Comparison of ENCODE assay signal across 12 mouse cellular contexts in the genomic region with DNA sequence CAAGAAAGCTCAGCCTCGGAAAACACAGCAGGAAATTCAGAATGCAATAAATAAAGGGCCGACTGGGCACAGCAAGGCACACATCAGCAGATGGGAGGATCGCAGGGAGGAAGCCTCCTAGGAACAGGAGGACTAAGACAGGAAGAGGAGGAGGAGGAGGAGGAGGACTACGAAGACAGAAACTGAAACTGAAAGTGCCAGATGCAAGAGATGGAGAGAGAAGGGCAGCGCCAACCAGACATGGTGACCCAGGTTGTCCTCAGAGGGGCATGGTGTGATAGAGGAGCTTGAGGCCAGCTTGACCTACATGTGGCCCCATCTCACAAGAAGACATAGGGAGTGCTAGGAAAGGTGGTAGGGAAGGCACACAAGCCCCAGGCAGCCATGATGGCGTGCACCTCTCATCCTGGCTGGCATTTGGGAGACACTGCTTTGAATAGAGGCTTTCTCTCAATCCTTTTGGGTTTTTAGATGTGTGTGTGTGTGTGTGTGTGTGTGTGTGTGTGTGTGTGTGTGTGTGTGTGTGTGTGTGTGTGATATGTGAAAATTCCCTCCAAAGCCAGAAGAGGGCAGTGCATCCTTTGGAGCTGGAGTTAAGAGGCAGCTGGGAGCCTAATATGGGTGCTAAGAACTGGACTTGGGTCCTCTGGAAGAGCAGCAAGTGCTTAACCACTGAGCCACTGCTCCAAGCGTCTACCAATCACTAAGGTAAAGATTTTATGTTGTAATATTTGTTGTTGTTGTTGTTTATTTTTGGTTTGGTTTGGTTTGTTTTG. TPM values are rescaled to one million over a fixed set of nuclear protein-coding genes. Genes with fewer than 3 reads are reported as not detected.
DNase-seq lines count a peak whose midpoint lies in the region; ATAC-seq and TF ChIP-seq lines count a peak whose summit lies in the region.
"Had no signal": no experiment of that assay in that cellular context is flagged by ENCODE, and none has a peak within 500 bp of the region (broad histone marks: within the 10 kb centered on the region; RNA-seq: fewer than 3 reads in every experiment).

No protein-coding gene starts in this region.

- no peak for ATAC-seq in heart, postnatal 0 days (ENCODE audit: insufficient read depth, low read depth)
- no peak for ATAC-seq in midbrain, embryonic 15.5 days (replicated peaks)
- ATAC-seq in midbrain, embryonic 11.5 days (ENCODE audit: low FRiP score): no peak
- no peak for ATAC-seq in hindbrain, postnatal 0 days
- ATAC-seq in forebrain, embryonic 11.5 days (replicated peaks; ENCODE audit: low FRiP score): no peak

- peaks cover 11% of the 10 kb centered on the region; the same call in 1 of the 2 replicates for H3K4me1 ChIP-seq in heart, postnatal 0 days (ENCODE audit: control insufficient read depth, insufficient read depth)
- H3K4me1 ChIP-seq in heart, embryonic 10.5 days: peaks cover 11% of the 10 kb centered on the region; the same call in 1 of the 2 replicates
- no peaks in the 10 kb centered on the region for H3K4me1 ChIP-seq in midbrain, embryonic 15.5 days
- no peaks in the 10 kb centered on the region for H3K4me1 ChIP-seq in midbrain, embryonic 11.5 days (ENCODE audit: control insufficient read depth, insufficient read depth, low read length)
- 0 out of 2 replicates have a peak, but pooled peaks cover 6% of the 10 kb centered on the region for H3K4me1 ChIP-seq in hindbrain, postnatal 0 days (ENCODE audit: insufficient read depth, low read length)
- no peaks in the 10 kb centered on the region for H3K4me1 ChIP-seq in forebrain, embryonic 11.5 days (replicated peaks; ENCODE audit: control insufficient read depth, insufficient read depth, low read length)

- H3K27me3 ChIP-seq in heart, postnatal 0 days (ENCODE audit: control insufficient read depth, insufficient read depth, low read length): no peaks in the 10 kb centered on the region
- no peaks in the 10 kb centered on the region for H3K27me3 ChIP-seq in heart, embryonic 10.5 days (ENCODE audit: insufficient read depth, poor library complexity, severe bottlenecking)
- no peaks in the 10 kb centered on the region for H3K27me3 ChIP-seq in midbrain, embryonic 15.5 days (replicated peaks)
- H3K27me3 ChIP-seq in midbrain, embryonic 11.5 days (ENCODE audit: control insufficient read depth, insufficient read depth, low read length): no peaks in the 10 kb centered on the region
- no peaks in the 10 kb centered on the region for H3K27me3 ChIP-seq in hindbrain, postnatal 0 days (ENCODE audit: insufficient read depth, low read length)
- no peaks in the 10 kb centered on the region for H3K27me3 ChIP-seq in forebrain, embryonic 11.5 days (ENCODE audit: control insufficient read depth, insufficient read depth, low read length)

- no peak for DNase-seq in heart, postnatal 0 days (ENCODE audit: low spot score)
- DNase-seq in heart, embryonic 10.5 days (ENCODE audit: low spot score): no peak
- DNase-seq in midbrain, embryonic 11.5 days (ENCODE audit: low spot score, missing footprints): no peak
- no peak for DNase-seq in hindbrain, postnatal 0 days (ENCODE audit: low spot score)
- DNase-seq in naive thymus-derived CD4-positive, alpha-beta T cell, adult 2 months (ENCODE audit: low read depth): peak; percentile 9
- DNase-seq in forebrain, embryonic 11.5 days (ENCODE audit: low spot score): no peak
- DNase-seq in gastrocnemius, postnatal 14 days: no peak
- DNase-seq: gastrocnemius, postnatal 36 days; spleen, adult 18-20 months had no signal

- no peak overlapping the region for H3K9ac ChIP-seq in heart, postnatal 0 days (replicated peaks; ENCODE audit: low read depth, low read length)
- no peak overlapping the region for H3K9ac ChIP-seq in midbrain, embryonic 15.5 days
- H3K9ac ChIP-seq in midbrain, embryonic 11.5 days (ENCODE audit: low read length): no peak overlapping the region
- H3K9ac ChIP-seq in hindbrain, postnatal 0 days (replicated peaks; ENCODE audit: low read length): no peak overlapping the region
- no peak overlapping the region for H3K9ac ChIP-seq in forebrain, embryonic 11.5 days (ENCODE audit: low read length)

- H3K9me3 ChIP-seq in heart, postnatal 0 days (replicated peaks; ENCODE audit: control insufficient read depth, low read length): no peaks in the 10 kb centered on the region; the same call in 1 of the 2 replicates
- no peaks in the 10 kb centered on the region for H3K9me3 ChIP-seq in heart, embryonic 10.5 days
- H3K9me3 ChIP-seq in midbrain, embryonic 15.5 days: no peaks in the 10 kb centered on the region
- no peaks in the 10 kb centered on the region for H3K9me3 ChIP-seq in midbrain, embryonic 11.5 days (ENCODE audit: control insufficient read depth, low read length)
- no peaks in the 10 kb centered on the region for H3K9me3 ChIP-seq in hindbrain, postnatal 0 days (ENCODE audit: low read length)
- no peaks in the 10 kb centered on the region for H3K9me3 ChIP-seq in forebrain, embryonic 11.5 days (ENCODE audit: control insufficient read depth, low read length)

- H3K4me3 ChIP-seq in heart, postnatal 0 days (ENCODE audit: low read depth, low read length): no peak overlapping the region
- no peak overlapping the region for H3K4me3 ChIP-seq in heart, embryonic 10.5 days
- H3K4me3 ChIP-seq in midbrain, embryonic 15.5 days: no peak overlapping the region
- no peak overlapping the region for H3K4me3 ChIP-seq in midbrain, embryonic 11.5 days (ENCODE audit: low read depth, low read length)
- no peak overlapping the region for H3K4me3 ChIP-seq in hindbrain, postnatal 0 days (ENCODE audit: low read length)
- H3K4me3 ChIP-seq in forebrain, embryonic 11.5 days (ENCODE audit: low read depth, low read length): no peak overlapping the region

- TF ChIP-seq CTCF in heart, postnatal 0 days (IDR thresholded peaks at IDR 0.05; ENCODE audit: low read depth): no peak
- no peak for TF ChIP-seq CTCF in hindbrain, postnatal 0 days (IDR thresholded peaks at IDR 0.05; ENCODE audit: low read depth)

- H3K4me2 ChIP-seq in heart, postnatal 0 days (ENCODE audit: low read depth, low read length): no peak overlapping the region; the same call in 1 of the 2 replicates
- no peak overlapping the region for H3K4me2 ChIP-seq in midbrain, embryonic 15.5 days
- no peak overlapping the region for H3K4me2 ChIP-seq in midbrain, embryonic 11.5 days
- H3K4me2 ChIP-seq in hindbrain, postnatal 0 days (ENCODE audit: low read depth, low read length): no peak overlapping the region
- no peak overlapping the region for H3K4me2 ChIP-seq in forebrain, embryonic 11.5 days (ENCODE audit: low read depth, low read length, severe bottlenecking)

- intact Hi-C loops in gastrocnemius, postnatal 14 days (cut with DNase I; ENCODE audit: low total_unique reads): no loop called here

- WGBS in heart, postnatal 0 days: 70% methylated on average over 7 of the region's 7 CpGs
- WGBS in heart, embryonic 10.5 days: 83% methylated on average over 7 of the region's 7 CpGs
- 82% methylated on average over 7 of the region's 7 CpGs for WGBS in midbrain, embryonic 15.5 days
- 90% methylated on average over 7 of the region's 7 CpGs for WGBS in midbrain, embryonic 11.5 days
- WGBS in hindbrain, postnatal 0 days: 61% methylated on average over 7 of the region's 7 CpGs
- 85% methylated on average over 7 of the region's 7 CpGs for WGBS in forebrain, embryonic 11.5 days

- 0 out of 2 replicates have a peak overlapping the region, but pooled peaks have one; percentile 65 for H3K27ac ChIP-seq in heart, postnatal 0 days (ENCODE audit: low read depth)
- no peak overlapping the region for H3K27ac ChIP-seq in heart, embryonic 10.5 days
- peak overlapping the region; percentile 8; the same call in 1 of the 2 replicates for H3K27ac ChIP-seq in midbrain, embryonic 15.5 days
- H3K27ac ChIP-seq in midbrain, embryonic 11.5 days (ENCODE audit: low read depth, low read length): no peak overlapping the region
- peak overlapping the region; percentile 78 for H3K27ac ChIP-seq in hindbrain, postnatal 0 days
- H3K27ac ChIP-seq in forebrain, embryonic 11.5 days (ENCODE audit: low read depth, low read length): no peak overlapping the region

- TF ChIP-seq EP300 in heart, postnatal 0 days (IDR thresholded peaks at IDR 0.05; ENCODE audit: low read depth): no peak

- H3K36me3 ChIP-seq in heart, postnatal 0 days (replicated peaks; ENCODE audit: control insufficient read depth, insufficient read depth, low read length): no peaks in the 10 kb centered on the region
- H3K36me3 ChIP-seq in heart, embryonic 10.5 days: no peaks in the 10 kb centered on the region
- no peaks in the 10 kb centered on the region for H3K36me3 ChIP-seq in midbrain, embryonic 15.5 days (replicated peaks)
- no peaks in the 10 kb centered on the region for H3K36me3 ChIP-seq in midbrain, embryonic 11.5 days (ENCODE audit: control insufficient read depth, insufficient read depth, low read length)
- H3K36me3 ChIP-seq in hindbrain, postnatal 0 days (ENCODE audit: insufficient read depth, low read length): no peaks in the 10 kb centered on the region
- H3K36me3 ChIP-seq in forebrain, embryonic 11.5 days (ENCODE audit: control insufficient read depth, insufficient read depth, low read length): no peaks in the 10 kb centered on the region

RNA-seq across cellular contexts. Expression of a gene that starts 22.8 kb away (rescaled TPM):
- 153 and 223 TPM in 2 replicates for total RNA-seq in heart, postnatal 0 days (2014; rRNA removed; ENCODE audit: low replicate concordance)
- 360 and 361 TPM in 2 replicates for polyA plus RNA-seq in heart, postnatal 0 days (2015; fragmentation: Nextera tagmentation; extraction: Ambion mirVana)
- 506 and 616 TPM in 2 replicates for polyA plus RNA-seq in heart, embryonic 10.5 days (2016; fragmentation: Nextera tagmentation; extraction: Ambion mirVana)
- 475 and 505 TPM in 2 replicates for polyA plus RNA-seq in midbrain, embryonic 15.5 days (2015; fragmentation: Nextera tagmentation; extraction: Ambion mirVana)
- 726 and 782 TPM in 2 replicates for polyA plus RNA-seq in midbrain, embryonic 11.5 days (2014; fragmentation: Nextera tagmentation; extraction: Ambion mirVana)
- 197 and 343 TPM in 2 replicates for total RNA-seq in hindbrain, postnatal 0 days (2014; rRNA removed)
- 576 and 621 TPM in 2 replicates for polyA plus RNA-seq in hindbrain, postnatal 0 days (2015; fragmentation: Nextera tagmentation; extraction: Ambion mirVana)
- 673 and 736 TPM in 2 replicates for polyA plus RNA-seq in forebrain, embryonic 11.5 days (2014; fragmentation: Nextera tagmentation; extraction: Ambion mirVana)
- 100 to 1,000 TPM; 111 to 128 TPM for total RNA-seq in gastrocnemius, postnatal 14 days (2021)

RNA-seq across cellular contexts. Expression of a gene that starts 29.4 kb away (rescaled TPM):
- total RNA-seq in heart, postnatal 0 days (2014; rRNA removed; ENCODE audit: low replicate concordance): 4.0 and 4.3 TPM in 2 replicates
- polyA plus RNA-seq in heart, postnatal 0 days (2015; fragmentation: Nextera tagmentation; extraction: Ambion mirVana): 0.85 and 1.3 TPM in 2 replicates
- polyA plus RNA-seq in heart, embryonic 10.5 days (2016; fragmentation: Nextera tagmentation; extraction: Ambion mirVana): 4.6 and 15.2 TPM in 2 replicates
- 1.6 and 1.8 TPM in 2 replicates for polyA plus RNA-seq in midbrain, embryonic 15.5 days (2015; fragmentation: Nextera tagmentation; extraction: Ambion mirVana)
- polyA plus RNA-seq in midbrain, embryonic 11.5 days (2014; fragmentation: Nextera tagmentation; extraction: Ambion mirVana): 4.2 and 6.0 TPM in 2 replicates
- 11.5 and 22.1 TPM in 2 replicates for total RNA-seq in hindbrain, postnatal 0 days (2014; rRNA removed)
- 11.8 TPM in 2 replicates for polyA plus RNA-seq in hindbrain, postnatal 0 days (2015; fragmentation: Nextera tagmentation; extraction: Ambion mirVana)
- polyA plus RNA-seq in forebrain, embryonic 11.5 days (2014; fragmentation: Nextera tagmentation; extraction: Ambion mirVana): 4.7 and 5.0 TPM in 2 replicates
- total RNA-seq in gastrocnemius, postnatal 14 days (2021): 1 to 10 TPM; 1.7 to 3.4 TPM
- total RNA-seq: adrenal gland, adult 8-10 months; neutrophil, adult 5-6 weeks had no signal

RNA-seq across cellular contexts. Expression of a gene that starts 59.3 kb away (rescaled TPM):
- 66.3 and 80.1 TPM in 2 replicates for total RNA-seq in heart, postnatal 0 days (2014; rRNA removed; ENCODE audit: low replicate concordance)
- 16.5 and 20.0 TPM in 2 replicates for polyA plus RNA-seq in heart, postnatal 0 days (2015; fragmentation: Nextera tagmentation; extraction: Ambion mirVana)
- 38.1 and 47.9 TPM in 2 replicates for polyA plus RNA-seq in heart, embryonic 10.5 days (2016; fragmentation: Nextera tagmentation; extraction: Ambion mirVana)
- polyA plus RNA-seq in midbrain, embryonic 15.5 days (2015; fragmentation: Nextera tagmentation; extraction: Ambion mirVana): 53.1 and 55.4 TPM in 2 replicates
- 69.9 and 73.7 TPM in 2 replicates for polyA plus RNA-seq in midbrain, embryonic 11.5 days (2014; fragmentation: Nextera tagmentation; extraction: Ambion mirVana)
- 116 and 128 TPM in 2 replicates for total RNA-seq in hindbrain, postnatal 0 days (2014; rRNA removed)
- 38.4 and 41.0 TPM in 2 replicates for polyA plus RNA-seq in hindbrain, postnatal 0 days (2015; fragmentation: Nextera tagmentation; extraction: Ambion mirVana)
- polyA plus RNA-seq in forebrain, embryonic 11.5 days (2014; fragmentation: Nextera tagmentation; extraction: Ambion mirVana): 69.1 and 81.1 TPM in 2 replicates
- total RNA-seq in gastrocnemius, postnatal 14 days (2021): 10 to 100 TPM; 48.7 to 51.8 TPM

Comparison
In these comparisons a context has a peak if more than half of its experiments do, and no peak if none do; other contexts are left out.
1. H3K27ac ChIP-seq: peak in heart, postnatal 0 days (single experiment), midbrain, embryonic 15.5 days (single experiment) and hindbrain, postnatal 0 days (single experiment); none in heart, embryonic 10.5 days (single experiment), midbrain, embryonic 11.5 days (single experiment) and forebrain, embryonic 11.5 days (single experiment).